Mouse (Mus musculus) bone marrow macrophage, adult 2 months (primary cell): ENCODE measurements around the gene Serpinb7.

Source experiments
- CTCF ChIP-seq: IDR thresholded peaks from 2 replicates; pipeline ENCODE4 v1.5.1; 2012; ENCODE audit warnings: low read depth, mild to moderate bottlenecking, low read length, moderate library complexity
- POLR2A ChIP-seq: IDR thresholded peaks from 2 replicates; pipeline ENCODE4 v1.6.1; 2012; ENCODE audit warnings: mild to moderate bottlenecking, low read depth, low read length, borderline replicate concordance

DNA sequence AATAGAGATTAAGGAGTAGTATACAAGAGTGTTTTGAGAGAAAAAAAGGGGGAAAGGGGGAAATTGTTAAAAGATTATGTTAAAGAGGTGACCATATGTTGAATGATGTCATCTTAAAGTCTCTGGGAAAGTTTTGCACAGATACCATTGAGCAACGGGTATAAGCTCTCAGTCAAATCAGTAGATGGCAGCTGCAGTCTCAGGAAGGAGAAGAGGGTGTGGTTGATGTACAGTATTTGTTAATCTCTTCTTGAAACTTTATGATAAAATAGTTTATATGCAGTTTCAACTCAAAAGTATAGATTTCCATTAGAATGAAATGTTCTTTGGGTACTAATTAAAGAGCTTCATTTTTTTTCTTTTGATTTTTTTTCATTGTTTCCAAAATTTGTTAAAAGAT lies 2.0 kb upstream of the Serpinb7 start:
- TF ChIP-seq CTCF (no peak), POLR2A (no peak)
